Mouse (Mus musculus) liver, embryonic 14.5 days (tissue): ENCODE results near the gene Slc13a5. TPM values are rescaled to one million over a fixed set of nuclear protein-coding genes. Genes with fewer than 3 reads are reported as not detected.
A peak's percentile ranks its signal among the peaks of the same experiment; 100 is the strongest.

ENCODE experiments used
- ATAC-seq: fragments of 200-750 bp; cut with Nextera tagmentation; 2 replicates; pipeline ENCODE4 v1.8.0; 2017; ENCODE audit warnings: moderate number of reproducible peaks, mild to moderate bottlenecking, moderate library complexity; ENCODE audit not compliant: insufficient read depth
- DNase-seq, 3 experiments: peaks; one replicate each; pipeline ENCODE4 v3.0.0-alpha.2; 2012 to 2013; ENCODE audit warnings: low read depth in 3 of 3, low spot score in 3 of 3
- H3K27ac ChIP-seq: fragments of 300-500 bp; sonication (generic); 2 replicates; pipeline ENCODE4 v1.5.1; 2014; ENCODE audit warnings: moderate library complexity, mild to moderate bottlenecking, control low read depth, inconsistent platforms
- H3K27me3 ChIP-seq: fragments of 300-500 bp; sonication (generic); 2 replicates; pipeline ENCODE4 v1.6.1; 2014; ENCODE audit warnings: mild to moderate bottlenecking, low read length, moderate library complexity; ENCODE audit not compliant: control insufficient read depth, insufficient read depth
- H3K36me3 ChIP-seq: fragments of 300-500 bp; sonication (generic); replicated peaks from 2 replicates; pipeline ENCODE4 v1.6.1; 2014; ENCODE audit warnings: low read depth; ENCODE audit not compliant: control insufficient read depth, insufficient read depth
- H3K4me1 ChIP-seq, 2 experiments: fragments of 200-500 bp in 1 of 2; fragments of 300-500 bp in 1 of 2; sonication (generic) in 1 of 2; replicated peaks; 2 replicates each; pipeline ENCODE4 v1.6.1; 2012 to 2014; ENCODE audit warnings: antibody characterized with exemption in 1 of 2, inconsistent platforms in 1 of 2, low read length in 1 of 2; ENCODE audit not compliant: control insufficient read depth in 2 of 2, insufficient read depth in 2 of 2
- H3K4me2 ChIP-seq: fragments of 300-500 bp; sonication (generic); 2 replicates; pipeline ENCODE4 v1.6.1; 2014; ENCODE audit warnings: low read depth, mild to moderate bottlenecking, control low read depth, moderate library complexity
- H3K4me3 ChIP-seq, 2 experiments: fragments of 200-500 bp in 1 of 2; fragments of 300-500 bp in 1 of 2; sonication (generic) in 1 of 2; 2 replicates each; pipeline ENCODE4 v1.5.1; 2012 to 2014; ENCODE audit warnings: low read depth in 2 of 2, low read length in 2 of 2, mild to moderate bottlenecking in 2 of 2, control low read depth in 1 of 2, inconsistent platforms in 1 of 2, moderate library complexity in 1 of 2; ENCODE audit not compliant: insufficient read depth in 1 of 2
- H3K9ac ChIP-seq: fragments of 300-500 bp; sonication (generic); replicated peaks from 2 replicates; pipeline ENCODE4 v1.6.1; 2014; ENCODE audit warnings: mild to moderate bottlenecking, control low read depth, moderate library complexity
- H3K9me3 ChIP-seq: fragments of 300-500 bp; sonication (generic); 2 replicates; pipeline ENCODE4 v1.6.1; 2016; ENCODE audit warnings: low read length, mixed read lengths; ENCODE audit not compliant: control insufficient read depth
- CTCF ChIP-seq: IDR thresholded peaks from 2 replicates; pipeline ENCODE4 v1.5.1; 2016; ENCODE audit warnings: antibody characterized with exemption, low read depth, control low read depth
- EP300 ChIP-seq: IDR thresholded peaks from 2 replicates; pipeline ENCODE4 v1.6.1; 2016; ENCODE audit warnings: antibody characterized with exemption, low read depth
- WGBS: fragments of 180-500 bp; shearing (Covaris S2); extraction: QIAGEN DNeasy Blood & Tissue Kit; methylation state at CpG from one replicate; pipeline ENCODE4 v1.1.7; 2014; ENCODE audit not compliant: insufficient replicate concordance; 5-methylcytosine and 5-hydroxymethylcytosine counted together
- polyA plus RNA-seq, 2 experiments: library from polyadenylated mRNA; depleted of rRNA in 1 of 2; stranded (reverse) in 1 of 2; unstranded in 1 of 2; fragments of >200 nt; fragmentation: Nextera tagmentation in 1 of 2; extraction: Ambion mirVana in 1 of 2; gene quantifications; 2 replicates each; pipeline versions ENCODE4 v1.2.1 to v1.2.3; 2012 to 2014

The Slc13a5 gene
- polyA plus RNA-seq, 2 experiments, result not detected

DNA sequence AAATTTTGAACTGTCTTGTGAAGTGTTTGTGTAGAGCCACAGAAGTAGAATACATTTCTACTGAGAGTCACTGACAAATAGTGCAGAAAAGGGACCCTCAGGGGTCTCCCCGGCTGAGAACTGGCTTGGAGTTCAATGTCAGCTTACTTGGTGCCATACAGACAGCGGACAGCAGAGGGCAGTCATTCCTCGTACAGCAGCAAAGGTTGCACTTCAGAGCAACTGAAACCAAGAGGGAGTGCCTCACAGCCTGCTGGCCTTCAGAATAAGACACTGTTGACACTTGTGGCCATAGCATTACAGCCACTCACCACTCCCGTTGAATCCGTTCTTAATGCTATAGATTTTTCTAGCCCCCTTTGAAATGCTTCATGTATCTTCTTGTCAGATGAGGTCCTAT lies 42.2 kb downstream of the Slc13a5 start:
- no peak overlapping the region for H3K9ac ChIP-seq
- TF ChIP-seq EP300 (no peak), CTCF (peak; percentile 83)
- DNase-seq (peak in 2 of 3 experiments; percentile 24 to 25), ATAC-seq (no peak)
- no peak overlapping the region for H3K4me2 ChIP-seq
- 10% methylated on average over 5 of the region's 5 CpGs for WGBS
- H3K27ac ChIP-seq, result no peak overlapping the region
- H3K4me3 ChIP-seq, result no peak overlapping the region
- no peaks in the 10 kb centered on the region for H3K36me3 ChIP-seq
- H3K9me3 ChIP-seq, result no peaks in the 10 kb centered on the region
- H3K27me3 ChIP-seq, result no peaks in the 10 kb centered on the region
- peaks cover 0 to 2% of the 10 kb centered on the region in 2 experiments; a peak in 1 of 4 replicates for H3K4me1 ChIP-seq

DNA sequence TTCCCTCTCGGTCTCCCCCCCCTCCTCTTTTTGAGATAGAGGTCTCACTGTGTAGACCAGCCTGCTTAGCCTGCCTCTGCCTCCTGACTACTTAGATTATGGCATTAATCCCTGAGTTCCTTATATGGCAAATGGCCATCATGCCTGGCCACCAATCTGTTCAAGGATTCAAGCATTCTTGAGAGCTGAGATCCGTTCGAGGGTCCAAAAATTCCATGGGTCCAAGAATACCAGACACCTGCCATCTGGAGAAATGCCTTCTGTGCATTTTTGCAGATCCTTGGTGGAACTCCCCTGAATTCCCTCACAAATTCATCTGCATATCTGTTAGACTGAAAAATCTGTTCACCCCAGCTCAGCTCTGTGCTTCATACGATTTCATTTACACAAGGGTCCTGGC lies 43.6 kb downstream of the Slc13a5 start:
- H3K9ac ChIP-seq, result no peak overlapping the region
- H3K36me3 ChIP-seq, result no peaks in the 10 kb centered on the region
- peaks cover 0 to 2% of the 10 kb centered on the region in 2 experiments; a peak in 1 of 4 replicates for H3K4me1 ChIP-seq
- no peak overlapping the region for H3K27ac ChIP-seq
- no peak for ATAC-seq
- TF ChIP-seq EP300 (no peak), CTCF (no peak)
- no peaks in the 10 kb centered on the region for H3K9me3 ChIP-seq
- H3K4me3 ChIP-seq, result no peak overlapping the region
- H3K27me3 ChIP-seq, result no peaks in the 10 kb centered on the region
- no peak for DNase-seq
- H3K4me2 ChIP-seq, result no peak overlapping the region
- WGBS, result 58% methylated on average over 4 of the region's 4 CpGs

DNA sequence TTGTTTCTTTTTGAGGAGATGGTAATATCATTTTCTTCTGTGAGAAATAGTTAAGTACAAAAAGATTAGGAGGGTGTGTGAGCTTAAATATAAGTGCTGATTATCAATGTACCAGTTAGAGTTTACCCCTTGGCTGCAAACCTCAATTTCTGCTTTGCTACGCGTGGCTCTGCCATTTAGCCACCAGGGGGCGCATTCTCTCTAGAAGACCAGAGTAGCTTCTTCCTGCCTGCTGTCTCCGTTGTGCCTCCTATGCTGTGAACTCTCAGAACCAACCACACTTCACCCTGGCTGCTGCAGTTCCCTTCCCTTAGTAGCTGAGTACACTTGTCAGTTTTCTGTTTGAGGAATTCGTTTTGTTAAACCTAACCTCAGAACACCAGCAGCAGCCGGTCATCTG lies 45.7 kb downstream of the Slc13a5 start:
- Histone ChIP-seq H3K27ac (no peak overlapping the region), H3K9me3 (no peaks in the 10 kb centered on the region), H3K4me3 (no peak overlapping the region), H3K36me3 (no peaks in the 10 kb centered on the region), H3K4me1 (peaks cover 0 to 2% of the 10 kb centered on the region in 2 experiments; a peak in 1 of 4 replicates), H3K9ac (no peak overlapping the region), H3K27me3 (no peaks in the 10 kb centered on the region), H3K4me2 (no peak overlapping the region)
- 11% methylated on average over 6 of the region's 6 CpGs for WGBS
- DNase-seq (peak; percentile 39 to 49 (median 44)), ATAC-seq (no peak)
- TF ChIP-seq CTCF (peak; percentile 94), EP300 (no peak)

DNA sequence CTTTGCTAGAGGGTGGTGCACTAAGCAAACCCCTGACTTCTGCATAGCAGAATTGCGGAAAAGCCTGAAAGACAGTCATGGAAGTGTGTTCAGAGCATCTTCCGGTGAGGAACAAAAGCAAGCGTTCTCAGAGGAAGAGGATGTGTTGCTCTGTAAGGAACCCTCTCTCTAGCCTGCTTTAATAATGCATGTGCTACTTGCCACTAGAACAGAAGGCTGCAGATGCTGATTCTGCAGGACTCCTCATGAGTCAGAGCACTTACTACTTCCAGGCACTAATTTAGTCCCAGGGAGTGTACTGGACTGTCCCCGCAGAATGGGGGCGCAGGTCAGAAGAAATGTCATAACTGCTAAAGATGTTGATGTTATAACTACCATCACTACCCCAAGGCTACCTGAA lies 49.9 kb downstream of the Slc13a5 start:
- Histone ChIP-seq H3K27me3 (no peaks in the 10 kb centered on the region), H3K4me2 (no peak overlapping the region), H3K9me3 (no peaks in the 10 kb centered on the region), H3K27ac (no peak overlapping the region), H3K4me3 (no peak overlapping the region), H3K36me3 (no peaks in the 10 kb centered on the region), H3K9ac (no peak overlapping the region), H3K4me1 (peaks cover 4 to 8% of the 10 kb centered on the region in 2 experiments; a peak in 2 of 4 replicates)
- no peak for ATAC-seq
- no peak for DNase-seq
- WGBS, result 64% methylated on average over 5 of the region's 5 CpGs
- TF ChIP-seq CTCF (no peak), EP300 (no peak)

DNA sequence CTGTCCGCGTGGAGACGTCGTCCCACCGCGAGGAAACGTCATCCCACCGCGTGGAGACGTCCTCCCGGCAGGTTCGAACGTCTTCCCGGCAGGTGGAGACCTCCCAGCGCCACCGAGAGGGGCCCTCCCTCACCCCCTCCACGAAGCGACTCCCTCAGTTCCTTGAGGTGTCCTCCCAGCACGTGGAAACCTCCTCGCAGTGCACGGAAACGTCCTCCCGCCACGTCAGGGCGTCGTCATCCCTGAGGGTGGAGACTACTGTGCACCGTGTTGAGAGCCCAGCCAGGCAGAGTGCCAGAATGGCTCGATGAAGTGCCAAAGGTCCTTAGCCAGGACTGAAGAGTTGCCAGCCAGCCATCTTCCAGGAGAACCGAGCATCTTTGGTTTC lies 51.6 kb downstream of the Slc13a5 start, which contains the start of gene Med31:
Gene Med31, minus strand, starts transcription at position 183 of the 388 bp plus-strand sequence.
- DNase-seq (peak; percentile 48 to 61 (median 51)), ATAC-seq (peak; percentile 67)
- peak within 1 kb of the TSS; percentile 90 for H3K4me2 ChIP-seq
- WGBS, result 3% methylated on average over 29 of the region's 29 CpGs
- peak within 1 kb of the TSS; percentile 15 for H3K27ac ChIP-seq
- peak within 1 kb of the TSS; percentile 65 for H3K9ac ChIP-seq
- no peaks in the 10 kb centered on the region for H3K9me3 ChIP-seq
- H3K4me1 ChIP-seq, result peaks cover 4 to 5% of the 10 kb centered on the region in 2 experiments; a peak in 2 of 4 replicates
- H3K27me3 ChIP-seq, result no peaks in the 10 kb centered on the region
- TF ChIP-seq EP300 (no peak), CTCF (no peak; the same call in 1 of the 2 replicates)
- peak within 1 kb of the TSS; percentile 70 to 96 for H3K4me3 ChIP-seq
- peaks cover 3% of the 10 kb centered on the region for H3K36me3 ChIP-seq
